ENCODE assay signal across 26 mouse cellular contexts in the genomic region with DNA sequence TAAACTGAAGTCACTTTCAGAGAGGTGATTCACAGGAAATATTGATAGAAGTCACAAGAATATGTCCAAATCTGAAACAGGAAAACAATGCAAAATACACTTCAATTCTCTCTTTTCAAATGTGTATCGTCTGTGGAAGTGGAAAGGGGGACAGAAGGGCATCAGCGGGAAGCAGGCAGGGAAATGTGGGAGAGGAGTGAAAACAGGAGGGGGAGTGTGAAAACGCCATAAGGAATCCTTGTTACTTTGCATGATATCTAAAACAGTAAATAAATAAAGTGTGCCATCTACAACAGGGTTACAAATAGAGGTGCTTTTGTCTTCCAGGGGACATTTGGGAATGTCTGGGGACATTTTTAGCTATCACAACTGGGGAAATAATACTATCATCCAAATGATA. TPM values are rescaled to one million over a fixed set of nuclear protein-coding genes. Genes with fewer than 3 reads are reported as not detected.
DNase-seq lines count a peak whose midpoint lies in the region; ATAC-seq and TF ChIP-seq lines count a peak whose summit lies in the region.
"Had no signal": no experiment of that assay in that cellular context is flagged by ENCODE, and none has a peak within 500 bp of the region (broad histone marks: within the 10 kb centered on the region; RNA-seq: fewer than 3 reads in every experiment).

No protein-coding gene starts in this region.

- no peaks in the 10 kb centered on the region for H3K36me3 ChIP-seq in forebrain, postnatal 0 days (ENCODE audit: insufficient read depth)
- no peaks in the 10 kb centered on the region for H3K36me3 ChIP-seq in forebrain, embryonic 11.5 days (ENCODE audit: control insufficient read depth, insufficient read depth, low read length)
- H3K36me3 ChIP-seq: G1E; limb, embryonic 15.5 days; liver, embryonic 15.5 days; lung, embryonic 15.5 days had no signal

- WGBS in forebrain, postnatal 0 days: 43% methylated on average over 3 of the region's 3 CpGs
- WGBS in forebrain, embryonic 11.5 days: 69% methylated on average over 3 of the region's 3 CpGs
- 20% methylated on average over 3 of the region's 3 CpGs for WGBS in cerebellum, adult 2 months

- intact Hi-C loops in left cerebral cortex, postnatal 14 days (cut with DNase I): no loop called here

- H3K4me1 ChIP-seq in forebrain, postnatal 0 days (ENCODE audit: insufficient read depth): no peaks in the 10 kb centered on the region
- no peaks in the 10 kb centered on the region for H3K4me1 ChIP-seq in forebrain, embryonic 11.5 days (replicated peaks; ENCODE audit: control insufficient read depth, insufficient read depth, low read length)
- peaks cover 6% of the 10 kb centered on the region; the same call in 1 of the 2 replicates for H3K4me1 ChIP-seq in cerebellum, adult 2 months (ENCODE audit: control insufficient read depth, insufficient read depth, low read length)
- H3K4me1 ChIP-seq: limb, embryonic 15.5 days; liver, embryonic 15.5 days; lung, embryonic 15.5 days had no signal

- H3K4me3 ChIP-seq in forebrain, postnatal 0 days (ENCODE audit: low read depth, low read length): no peak overlapping the region
- no peak overlapping the region for H3K4me3 ChIP-seq in forebrain, embryonic 11.5 days (ENCODE audit: low read depth, low read length)
- no peak overlapping the region for H3K4me3 ChIP-seq in cerebellum, adult 2 months (replicated peaks; ENCODE audit: insufficient read depth, low read depth, low read length)
- H3K4me3 ChIP-seq: limb, embryonic 15.5 days; liver, embryonic 15.5 days; lung, embryonic 15.5 days; myocyte had no signal

- H3K4me2 ChIP-seq in forebrain, postnatal 0 days (ENCODE audit: low read depth): no peak overlapping the region
- no peak overlapping the region for H3K4me2 ChIP-seq in forebrain, embryonic 11.5 days (ENCODE audit: low read depth, low read length, severe bottlenecking)
- H3K4me2 ChIP-seq: hindbrain, embryonic 14.5 days; limb, embryonic 15.5 days; liver, embryonic 15.5 days; lung, embryonic 15.5 days had no signal

- peak; percentile 14 for DNase-seq in forebrain, postnatal 0 days
- no peak for DNase-seq in forebrain, embryonic 11.5 days (ENCODE audit: low spot score)
- peak; percentile 16 for DNase-seq in brain, embryonic 18.5 days (ENCODE audit: low read depth, low spot score)
- peak; percentile 63 to 80 for DNase-seq in cerebellum, adult 2 months
- peak; percentile 55 to 73 for DNase-seq in cerebellum, postnatal 25 days
- DNase-seq in left cerebral cortex, postnatal 14 days (ENCODE audit: low spot score in 2 of 2): no peak
- DNase-seq in urinary bladder, postnatal 10 days (ENCODE audit: low spot score): no peak
- DNase-seq: B cell, adult 2 months; heart, postnatal 4 days; kidney, adult 2 months; lung, postnatal 36 days; right cerebral cortex, adult 18-20 months; right cerebral cortex, postnatal 4 days; thymus, postnatal 14 days had no signal

- no peak overlapping the region for H3K27ac ChIP-seq in forebrain, postnatal 0 days (ENCODE audit: low read depth, low read length)
- no peak overlapping the region for H3K27ac ChIP-seq in forebrain, embryonic 11.5 days (ENCODE audit: low read depth, low read length)
- no peak overlapping the region for H3K27ac ChIP-seq in cerebellum, adult 2 months (ENCODE audit: insufficient read depth, low read length)
- H3K27ac ChIP-seq: hindbrain, embryonic 14.5 days; kidney, postnatal 0 days; limb, embryonic 15.5 days; liver, embryonic 15.5 days; lung, embryonic 15.5 days had no signal

- no peak for ATAC-seq in forebrain, postnatal 0 days
- no peak for ATAC-seq in forebrain, embryonic 11.5 days (replicated peaks; ENCODE audit: low FRiP score)
- ATAC-seq: midbrain, embryonic 16.5 days; Patski had no signal

- H3K9me3 ChIP-seq in forebrain, postnatal 0 days (ENCODE audit: low read length): no peaks in the 10 kb centered on the region
- H3K9me3 ChIP-seq in forebrain, embryonic 11.5 days (ENCODE audit: control insufficient read depth, low read length): no peaks in the 10 kb centered on the region
- H3K9me3 ChIP-seq: G1E; limb, embryonic 15.5 days; liver, embryonic 15.5 days; lung, embryonic 15.5 days had no signal

- no peaks in the 10 kb centered on the region for H3K27me3 ChIP-seq in forebrain, postnatal 0 days (ENCODE audit: insufficient read depth, low read length)
- no peaks in the 10 kb centered on the region for H3K27me3 ChIP-seq in forebrain, embryonic 11.5 days (ENCODE audit: control insufficient read depth, insufficient read depth, low read length)
- H3K27me3 ChIP-seq in cerebellum, adult 2 months (ENCODE audit: control insufficient read depth, insufficient read depth, low read length): no peaks in the 10 kb centered on the region
- H3K27me3 ChIP-seq: limb, embryonic 15.5 days; liver, embryonic 15.5 days; lung, embryonic 15.5 days had no signal

- no peak for TF ChIP-seq POLR2A in cerebellum, adult 2 months (IDR thresholded peaks at IDR 0.05; ENCODE audit: borderline replicate concordance, insufficient read depth, low read length)

- H3K9ac ChIP-seq in forebrain, postnatal 0 days: no peak overlapping the region
- H3K9ac ChIP-seq in forebrain, embryonic 11.5 days (ENCODE audit: low read length): no peak overlapping the region
- H3K9ac ChIP-seq: hindbrain, embryonic 14.5 days; limb, embryonic 15.5 days; liver, embryonic 15.5 days; lung, embryonic 15.5 days had no signal

- no peak for TF ChIP-seq CTCF in forebrain, postnatal 0 days (IDR thresholded peaks at IDR 0.05; ENCODE audit: low read depth)
- no peak for TF ChIP-seq CTCF in cerebellum, adult 2 months (IDR thresholded peaks at IDR 0.05; ENCODE audit: borderline replicate concordance, insufficient read depth, low read depth, low read length)

RNA-seq across cellular contexts. Expression of a gene that starts 39.6 kb away (rescaled TPM):
- total RNA-seq in forebrain, postnatal 0 days (2014; rRNA removed): 5.2 and 9.7 TPM in 2 replicates
- polyA plus RNA-seq in forebrain, postnatal 0 days (2015; fragmentation: Nextera tagmentation; extraction: Ambion mirVana): 4.2 and 5.3 TPM in 2 replicates
- 9.4 and 13.4 TPM in 2 replicates for polyA plus RNA-seq in forebrain, embryonic 11.5 days (2014; fragmentation: Nextera tagmentation; extraction: Ambion mirVana)
- 0.90 and 1.1 TPM in 2 replicates for polyA plus RNA-seq in cerebellum, adult 2 months (2012; rRNA removed)
- total RNA-seq in left cerebral cortex, postnatal 14 days (2021): 1 to 10 TPM in 1 of 2 experiments, under 1 TPM in 1; 0.70 to 1.1 TPM
- total RNA-seq: CH12.LX; G1E; heart, postnatal 4 days; megakaryocyte-erythroid progenitor cell, adult 5-6 weeks had no signal
- polyA plus RNA-seq: G1E; large intestine, adult 2 months; Patski had no signal

Comparison
In these comparisons a context has a peak if more than half of its experiments do, and no peak if none do; other contexts are left out.
1. DNase-seq: peak in forebrain, postnatal 0 days (single experiment), brain, embryonic 18.5 days (single experiment), cerebellum, adult 2 months (2 of 2) and cerebellum, postnatal 25 days (2 of 2); none in forebrain, embryonic 11.5 days (single experiment), left cerebral cortex, postnatal 14 days (0 of 2) and urinary bladder, postnatal 10 days (single experiment).